Mouse (Mus musculus) stomach, embryonic 16.5 days (tissue): ENCODE measurements at regions not wholly inside any gene's neighbourhood (a gene's known extent, or its start where the extent isn't known, plus 50 kb on each side); places are given as distances from the start of the nearest gene placed in this dataset.

ENCODE experiments used
- ATAC-seq: fragments of 200-750 bp; cut with Nextera tagmentation; 2 replicates; pipeline ENCODE4 v1.8.0; 2017; ENCODE audit warnings: moderate number of reproducible peaks, moderate TSS enrichment; ENCODE audit not compliant: insufficient read depth, low FRiP score
- H3K27ac ChIP-seq: fragments of 300-500 bp; sonication (generic); 2 replicates; pipeline ENCODE4 v1.5.1; 2014; ENCODE audit warnings: low read length
- H3K27me3 ChIP-seq: fragments of 300-500 bp; sonication (generic); 2 replicates; pipeline ENCODE4 v1.6.1; 2014; ENCODE audit warnings: low read length, control low read depth, mixed read lengths; ENCODE audit not compliant: control insufficient read depth, insufficient read depth
- H3K36me3 ChIP-seq: fragments of 300-500 bp; sonication (generic); 2 replicates; pipeline ENCODE4 v1.6.1; 2014; ENCODE audit warnings: low read length; ENCODE audit not compliant: control insufficient read depth, insufficient read depth
- H3K4me1 ChIP-seq: fragments of 300-500 bp; sonication (generic); 2 replicates; pipeline ENCODE4 v1.6.1; 2014; ENCODE audit warnings: low read length, control low read depth, mixed read lengths; ENCODE audit not compliant: control insufficient read depth, insufficient read depth
- H3K4me2 ChIP-seq: fragments of 300-500 bp; sonication (generic); 2 replicates; pipeline ENCODE4 v1.6.1; 2014; ENCODE audit warnings: low read depth, low read length, mixed read lengths
- H3K4me3 ChIP-seq: fragments of 300-500 bp; sonication (generic); replicated peaks from 2 replicates; pipeline ENCODE4 v1.5.1; 2014; ENCODE audit warnings: mild to moderate bottlenecking, low read length
- H3K9ac ChIP-seq: fragments of 300-500 bp; sonication (generic); 2 replicates; pipeline ENCODE4 v1.6.1; 2014; ENCODE audit warnings: low read length
- H3K9me3 ChIP-seq: fragments of 300-500 bp; sonication (generic); replicated peaks from 2 replicates; pipeline ENCODE4 v1.6.1; 2016; ENCODE audit warnings: low read length, control low read depth; ENCODE audit not compliant: control insufficient read depth
- WGBS: fragments of 180-500 bp; shearing (Covaris S2); extraction: QIAGEN DNeasy Blood & Tissue Kit; methylation state at CpG from one replicate; pipeline ENCODE4 v1.1.7; 2014; 5-methylcytosine and 5-hydroxymethylcytosine counted together

DNA sequence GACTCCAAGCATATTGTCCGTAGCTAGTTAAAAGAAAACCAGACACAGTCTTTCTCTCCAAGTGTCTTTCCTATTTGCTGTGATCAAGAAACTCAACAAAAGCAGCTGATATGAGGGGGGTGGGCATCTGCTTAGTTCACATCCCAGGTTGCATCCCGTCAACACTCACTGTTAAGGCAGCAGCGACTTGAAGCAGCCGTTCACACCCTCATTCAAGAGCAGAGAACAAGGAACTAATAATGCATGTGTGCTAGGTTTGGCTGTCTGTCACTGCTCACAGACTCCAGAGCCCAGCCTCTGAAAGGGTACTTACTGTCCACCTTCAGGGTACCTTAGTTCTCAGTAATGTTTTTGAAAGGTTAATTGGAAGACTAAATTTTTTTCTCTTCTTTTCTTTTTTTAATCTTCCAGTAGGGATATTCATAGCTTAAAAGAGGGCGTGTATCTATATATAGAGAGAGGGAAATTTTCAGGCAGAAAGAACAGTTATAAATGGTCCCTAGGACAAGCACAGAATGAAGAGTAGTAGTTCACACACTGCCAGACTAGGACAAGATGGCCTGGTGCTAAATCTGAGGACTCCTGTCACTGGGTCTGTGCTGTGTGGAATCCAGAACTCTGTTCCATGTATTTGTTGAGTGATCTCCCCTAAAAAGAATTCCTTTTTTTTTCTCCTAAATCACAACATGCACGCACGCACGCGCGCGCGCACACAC lies 199.1 kb upstream of the BB014433 start:
- H3K4me2 ChIP-seq = no peak overlapping the region
- H3K27me3 ChIP-seq = no peaks in the 10 kb centered on the region
- H3K4me3 ChIP-seq = no peak overlapping the region
- no peak overlapping the region for H3K9ac ChIP-seq
- ATAC-seq = no peak
- H3K36me3 ChIP-seq = no peaks in the 10 kb centered on the region
- H3K27ac ChIP-seq = no peak overlapping the region
- WGBS = 89% methylated on average over 12 of the region's 12 CpGs
- no peaks in the 10 kb centered on the region for H3K4me1 ChIP-seq
- no peaks in the 10 kb centered on the region for H3K9me3 ChIP-seq

DNA sequence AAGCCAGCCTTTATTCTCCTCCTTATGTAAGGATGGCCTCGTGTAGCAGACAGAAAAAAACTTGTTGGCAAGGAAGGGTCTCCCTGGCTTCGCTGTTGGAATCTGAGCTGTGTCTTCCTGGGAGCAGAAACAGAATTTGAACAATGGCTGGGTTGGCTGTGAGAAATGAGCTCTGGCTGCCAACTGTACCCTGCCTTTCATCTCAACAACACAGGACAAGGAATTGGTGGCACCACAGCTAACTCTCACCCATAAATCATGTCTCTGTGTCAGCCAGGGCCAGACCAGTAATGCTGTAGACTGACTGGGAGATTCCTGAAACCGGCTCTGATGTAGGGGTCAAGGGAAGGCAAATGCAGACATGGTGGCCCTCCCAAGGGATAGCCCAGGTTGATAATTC lies 189.5 kb upstream of the BB014433 start:
- H3K9me3 ChIP-seq = no peaks in the 10 kb centered on the region
- WGBS = 61% methylated on average over 3 of the region's 3 CpGs
- no peaks in the 10 kb centered on the region for H3K36me3 ChIP-seq
- no peak overlapping the region for H3K4me2 ChIP-seq
- no peak overlapping the region for H3K9ac ChIP-seq
- H3K4me3 ChIP-seq = no peak overlapping the region
- ATAC-seq = no peak
- H3K27ac ChIP-seq = no peak overlapping the region
- no peaks in the 10 kb centered on the region for H3K4me1 ChIP-seq
- no peaks in the 10 kb centered on the region for H3K27me3 ChIP-seq

DNA sequence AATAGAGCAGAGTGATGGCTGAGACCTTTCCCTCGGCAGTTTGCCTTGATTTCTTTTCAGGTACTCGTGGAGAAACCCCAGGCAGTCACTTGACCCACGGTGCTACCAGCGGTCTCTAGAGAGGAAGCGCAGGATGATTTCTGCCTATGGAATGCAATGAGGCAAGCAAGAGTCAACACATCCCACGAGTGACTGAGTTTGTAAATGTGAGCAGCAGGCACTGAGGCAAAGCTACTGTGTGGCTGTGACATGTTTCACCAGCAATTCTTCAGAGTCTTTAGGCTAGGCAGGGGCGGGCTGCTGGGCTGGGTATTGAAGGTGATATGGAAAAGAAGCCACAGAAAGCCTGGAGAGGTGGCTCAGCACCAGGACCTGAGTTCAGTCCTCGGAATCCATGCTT lies 187.4 kb upstream of the BB014433 start:
- Histone ChIP-seq H3K4me3 (no peak overlapping the region), H3K27me3 (no peaks in the 10 kb centered on the region), H3K4me2 (no peak overlapping the region), H3K36me3 (no peaks in the 10 kb centered on the region), H3K27ac (no peak overlapping the region), H3K9ac (no peak overlapping the region), H3K4me1 (no peaks in the 10 kb centered on the region), H3K9me3 (no peaks in the 10 kb centered on the region)
- WGBS = 56% methylated on average over 8 of the region's 8 CpGs
- ATAC-seq = no peak

DNA sequence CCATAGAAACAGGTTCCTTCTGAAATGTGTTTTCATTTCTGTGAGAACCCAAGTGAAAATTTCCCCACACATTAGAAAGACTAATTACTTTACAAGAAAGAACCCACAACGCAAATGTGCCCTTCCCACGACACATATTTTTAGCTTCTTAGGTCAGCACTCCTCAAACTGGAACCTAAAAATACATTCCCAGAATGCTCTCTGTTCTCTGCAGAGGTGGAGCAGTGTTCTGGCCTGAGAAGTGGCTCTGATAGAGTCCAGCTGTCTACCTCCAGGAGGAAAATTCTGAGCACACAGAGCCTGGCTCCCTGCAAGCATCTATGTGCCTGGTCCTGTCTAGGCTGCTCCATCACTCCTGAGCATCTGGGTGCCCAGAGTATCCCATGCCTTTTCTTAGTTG lies 184.3 kb upstream of the BB014433 start:
- WGBS = 48% methylated on average over 2 of the region's 2 CpGs
- no peaks in the 10 kb centered on the region for H3K27me3 ChIP-seq
- no peaks in the 10 kb centered on the region for H3K4me1 ChIP-seq
- ATAC-seq = 0 out of 2 replicates have a peak, but pooled peaks have one; percentile 63
- no peak overlapping the region for H3K4me2 ChIP-seq
- no peaks in the 10 kb centered on the region for H3K36me3 ChIP-seq
- no peak overlapping the region for H3K9ac ChIP-seq
- no peak overlapping the region for H3K4me3 ChIP-seq
- H3K27ac ChIP-seq = no peak overlapping the region
- no peaks in the 10 kb centered on the region for H3K9me3 ChIP-seq

DNA sequence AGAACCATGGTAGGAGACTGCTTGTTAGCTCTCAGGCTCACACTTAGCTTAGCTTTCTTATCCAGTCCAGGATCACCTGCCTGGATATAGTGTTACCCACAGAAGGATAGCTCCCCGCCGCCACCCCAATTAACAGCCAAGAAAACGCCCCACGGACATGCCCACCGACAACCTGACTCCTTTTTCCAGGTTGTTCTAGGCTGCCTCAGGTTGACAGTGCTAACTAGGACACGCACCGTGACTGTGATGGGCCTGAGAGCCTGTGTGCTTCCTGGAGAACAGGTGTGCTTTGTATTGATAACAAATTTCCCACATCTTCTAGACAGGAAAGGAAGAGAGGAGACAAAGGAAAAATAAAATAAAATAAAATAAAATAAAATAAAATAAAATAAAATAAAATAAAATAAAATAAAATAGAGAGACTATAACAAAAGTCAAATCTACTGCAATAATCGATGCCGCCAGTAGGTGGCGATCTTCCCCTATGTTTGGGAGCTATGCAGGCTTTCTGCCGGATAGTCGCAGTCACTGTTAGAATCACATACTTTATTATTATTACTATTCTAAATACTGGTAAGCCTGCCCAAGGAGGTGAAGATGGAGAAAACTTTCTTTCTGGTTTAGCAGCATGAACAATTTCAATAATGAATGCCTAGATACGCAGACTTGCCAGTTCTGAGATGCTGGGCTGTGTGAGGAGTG lies 175.5 kb upstream of the BB014433 start:
- WGBS = 43% methylated on average over 13 of the region's 13 CpGs
- H3K9ac ChIP-seq = no peak overlapping the region
- no peaks in the 10 kb centered on the region for H3K4me1 ChIP-seq
- no peaks in the 10 kb centered on the region for H3K9me3 ChIP-seq
- H3K36me3 ChIP-seq = no peaks in the 10 kb centered on the region
- H3K4me2 ChIP-seq = no peak overlapping the region
- H3K27me3 ChIP-seq = no peaks in the 10 kb centered on the region
- H3K4me3 ChIP-seq = no peak overlapping the region
- ATAC-seq = no peak
- no peak overlapping the region for H3K27ac ChIP-seq

DNA sequence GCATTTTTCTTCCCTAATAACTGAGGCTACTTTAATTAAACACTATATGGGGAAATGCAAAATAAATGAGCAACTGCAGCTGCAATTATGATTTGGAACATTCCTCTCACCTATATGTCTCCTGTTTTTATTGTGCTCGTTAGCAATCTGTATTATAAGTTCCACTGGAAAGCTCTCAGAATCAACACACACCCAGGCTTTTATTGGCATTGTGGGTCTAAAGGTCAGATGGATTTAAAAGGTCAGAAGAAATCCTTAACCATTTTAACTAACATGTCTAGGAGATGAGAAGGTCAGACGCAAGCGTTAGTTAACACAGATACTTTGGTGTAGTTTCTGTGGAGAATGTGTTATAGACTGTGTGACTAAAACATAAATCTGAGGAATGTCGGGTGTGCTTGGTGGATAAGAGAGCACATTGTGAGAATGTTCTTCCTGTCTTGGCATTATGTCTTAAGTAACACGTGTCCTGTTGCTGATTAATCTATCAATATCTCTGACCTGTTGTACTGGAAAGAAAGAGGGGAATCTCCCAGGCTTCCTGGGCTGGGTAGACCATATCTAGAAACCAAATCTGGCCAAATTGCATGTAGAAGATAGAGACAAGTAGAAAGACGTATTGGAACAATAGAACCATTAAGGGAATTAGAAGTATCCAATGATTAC lies 164.1 kb upstream of the BB014433 start:
- H3K4me2 ChIP-seq = no peak overlapping the region
- no peaks in the 10 kb centered on the region for H3K4me1 ChIP-seq
- H3K4me3 ChIP-seq = no peak overlapping the region
- no peaks in the 10 kb centered on the region for H3K36me3 ChIP-seq
- 65% methylated on average over 6 of the region's 6 CpGs for WGBS
- H3K9me3 ChIP-seq = no peaks in the 10 kb centered on the region
- ATAC-seq = no peak
- no peaks in the 10 kb centered on the region for H3K27me3 ChIP-seq
- H3K9ac ChIP-seq = no peak overlapping the region
- no peak overlapping the region for H3K27ac ChIP-seq

DNA sequence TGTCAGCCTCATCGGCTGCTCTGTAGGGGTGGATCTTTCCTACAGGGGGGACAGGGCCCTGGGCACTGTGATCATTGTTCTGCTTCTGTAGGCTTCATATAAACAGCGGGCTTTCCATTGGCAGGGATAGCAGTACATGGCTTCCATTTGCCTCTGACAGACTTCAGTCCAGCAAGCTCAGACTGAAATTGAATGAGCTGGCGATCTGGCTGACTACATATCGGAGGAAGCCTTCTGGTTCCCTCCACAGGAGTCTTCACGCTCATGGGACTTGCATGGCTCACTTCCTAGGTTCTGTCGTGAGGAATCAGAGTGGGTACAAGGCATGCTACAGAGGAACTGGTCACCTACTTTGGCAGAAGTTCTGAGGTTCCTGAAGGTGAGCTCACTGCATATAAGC lies 155.7 kb upstream of the BB014433 start:
- Histone ChIP-seq H3K27me3 (no peaks in the 10 kb centered on the region), H3K4me1 (no peaks in the 10 kb centered on the region), H3K9me3 (no peaks in the 10 kb centered on the region), H3K9ac (no peak overlapping the region), H3K4me2 (no peak overlapping the region), H3K4me3 (no peak overlapping the region), H3K27ac (no peak overlapping the region), H3K36me3 (no peaks in the 10 kb centered on the region)
- WGBS = 86% methylated on average over 6 of the region's 6 CpGs
- no peak for ATAC-seq

DNA sequence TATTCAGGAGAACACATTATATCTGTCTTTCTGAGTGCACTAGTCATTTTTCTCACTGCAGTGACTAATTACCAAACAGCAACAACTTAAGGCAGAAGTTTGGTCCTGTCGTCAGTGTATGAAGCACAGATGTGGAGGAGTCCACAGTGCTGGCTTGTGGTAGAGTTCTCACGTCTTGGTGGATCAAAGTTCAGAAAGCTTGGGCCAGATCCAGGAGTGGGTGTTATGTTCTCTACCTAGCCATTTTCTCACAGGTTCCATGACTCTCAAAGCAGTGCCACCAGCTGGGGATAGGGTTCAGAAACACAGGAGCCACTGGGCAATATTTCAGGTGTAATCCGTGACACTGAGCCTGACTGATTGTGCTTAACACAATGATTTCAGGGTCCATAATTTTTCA lies 144.8 kb upstream of the BB014433 start:
- WGBS = 55% methylated on average over 3 of the region's 3 CpGs
- no peaks in the 10 kb centered on the region for H3K4me1 ChIP-seq
- no peak overlapping the region for H3K4me2 ChIP-seq
- no peak for ATAC-seq
- H3K27ac ChIP-seq = no peak overlapping the region
- no peak overlapping the region for H3K9ac ChIP-seq
- H3K9me3 ChIP-seq = no peaks in the 10 kb centered on the region
- H3K27me3 ChIP-seq = no peaks in the 10 kb centered on the region
- no peak overlapping the region for H3K4me3 ChIP-seq
- H3K36me3 ChIP-seq = no peaks in the 10 kb centered on the region

DNA sequence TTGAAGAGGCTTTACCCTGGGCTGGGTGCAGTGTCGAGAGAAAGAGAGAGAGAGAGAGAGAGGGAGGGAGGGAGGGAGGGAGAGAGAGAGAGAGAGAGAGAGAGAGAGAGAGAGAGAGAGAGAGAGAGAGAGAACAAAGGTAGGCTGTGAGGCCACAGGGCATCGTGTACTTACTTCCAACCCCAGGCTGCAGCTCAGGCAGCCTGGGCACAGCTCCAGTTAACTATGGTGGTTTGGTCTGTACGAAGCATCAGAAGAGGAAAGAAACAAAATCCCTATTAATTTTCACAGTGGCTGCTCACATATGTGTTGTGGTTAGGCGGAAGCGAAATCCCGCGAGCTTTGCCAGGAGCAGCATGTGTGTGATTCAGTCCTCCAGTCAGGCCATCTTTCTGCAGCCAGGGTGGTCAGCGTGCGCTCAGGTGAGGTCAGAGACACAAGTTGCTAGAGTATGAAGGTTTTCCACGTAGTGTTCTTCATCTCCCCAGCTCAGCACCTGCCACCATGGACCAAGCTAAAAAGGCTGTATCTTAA lies 143.3 kb upstream of the BB014433 start:
- no peak for ATAC-seq
- Histone ChIP-seq H3K9ac (no peak overlapping the region), H3K27me3 (no peaks in the 10 kb centered on the region), H3K4me2 (no peak overlapping the region), H3K4me1 (no peaks in the 10 kb centered on the region), H3K4me3 (no peak overlapping the region), H3K36me3 (no peaks in the 10 kb centered on the region), H3K9me3 (no peaks in the 10 kb centered on the region), H3K27ac (no peak overlapping the region)
- 56% methylated on average over 10 of the region's 10 CpGs for WGBS
